Mouse (Mus musculus) ovary, adult 18-20 months (tissue): ENCODE results near the gene Ccdc182.

Experiments
- DNase-seq: peaks from one replicate; pipeline ENCODE4 v3.0.0; 2022; ENCODE audit warnings: low spot score, mixed read lengths

Gene Ccdc182

DNA sequence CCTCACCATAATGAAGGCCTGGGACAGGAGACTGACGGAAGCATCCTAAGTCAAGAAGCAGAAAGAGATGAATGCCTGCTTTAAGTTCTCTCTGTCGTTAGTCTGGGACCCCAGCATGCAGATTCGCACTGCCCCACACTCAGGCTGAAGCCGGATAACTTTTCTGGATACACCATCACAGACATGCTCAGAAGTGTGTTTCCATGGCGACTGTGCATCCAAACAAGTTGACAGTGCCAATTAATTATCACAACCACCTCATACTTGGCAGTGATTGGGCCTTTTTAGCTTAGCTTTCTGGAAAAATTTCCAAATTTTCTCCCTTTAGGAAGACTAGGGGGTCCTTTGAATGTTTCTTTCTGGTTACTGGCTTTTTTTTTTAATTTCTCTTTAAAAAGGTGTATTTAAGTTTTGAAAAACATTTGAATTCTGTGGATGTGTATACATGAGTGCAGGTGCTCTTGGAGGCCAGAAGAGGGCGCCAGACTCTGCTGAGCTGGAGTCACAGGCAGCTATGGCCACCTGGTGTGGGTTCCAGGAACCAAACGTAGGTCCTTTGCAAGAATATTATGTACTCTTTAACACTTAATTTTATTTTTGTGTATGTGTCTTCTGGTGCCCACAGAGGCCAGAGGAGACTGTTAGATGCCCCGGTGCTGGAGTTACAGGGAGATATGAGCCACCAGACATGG lies 12.3 kb upstream of the Ccdc182 start:
- DNase-seq: no peak

DNA sequence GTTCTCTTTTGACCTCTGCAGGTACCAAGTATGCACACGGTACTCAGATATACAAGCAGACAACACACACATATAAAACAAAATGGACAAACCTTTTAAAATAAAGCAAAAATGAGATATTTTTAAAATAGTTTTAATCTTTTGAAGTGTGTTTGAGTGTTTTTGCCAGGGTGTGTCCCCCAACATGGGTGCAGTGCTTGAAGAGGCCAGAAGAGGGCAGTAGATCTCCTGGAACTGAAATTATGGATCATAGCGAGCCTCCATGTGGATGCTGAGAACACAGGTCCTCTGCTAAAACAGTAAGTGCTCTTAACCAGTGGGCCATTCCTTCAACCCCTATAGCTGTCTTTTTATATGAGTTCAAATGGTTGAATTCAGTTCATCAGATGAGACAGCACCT lies 11.3 kb upstream of the Ccdc182 start:
- no peak for DNase-seq

DNA sequence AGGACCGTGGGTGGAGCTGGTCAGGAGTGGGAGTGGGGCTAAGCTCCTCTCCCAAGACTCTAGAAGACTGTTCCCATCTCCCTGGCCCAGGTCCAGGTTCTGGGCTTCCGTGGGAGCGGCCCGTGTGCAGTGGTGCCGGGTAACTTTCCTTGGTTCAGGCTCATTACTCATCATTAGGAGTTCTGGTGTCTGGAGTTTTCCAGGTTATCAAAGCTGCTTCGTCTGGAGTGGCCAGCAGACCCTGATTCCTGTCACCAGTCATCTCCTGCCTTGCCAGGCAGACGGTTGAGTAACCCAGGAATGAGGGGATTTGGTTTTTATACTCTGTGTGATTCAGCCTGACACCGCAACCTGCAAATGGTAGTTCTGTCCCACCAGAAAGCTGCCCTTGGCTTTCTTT lies 7.8 kb upstream of the Ccdc182 start:
- DNase-seq: no peak

DNA sequence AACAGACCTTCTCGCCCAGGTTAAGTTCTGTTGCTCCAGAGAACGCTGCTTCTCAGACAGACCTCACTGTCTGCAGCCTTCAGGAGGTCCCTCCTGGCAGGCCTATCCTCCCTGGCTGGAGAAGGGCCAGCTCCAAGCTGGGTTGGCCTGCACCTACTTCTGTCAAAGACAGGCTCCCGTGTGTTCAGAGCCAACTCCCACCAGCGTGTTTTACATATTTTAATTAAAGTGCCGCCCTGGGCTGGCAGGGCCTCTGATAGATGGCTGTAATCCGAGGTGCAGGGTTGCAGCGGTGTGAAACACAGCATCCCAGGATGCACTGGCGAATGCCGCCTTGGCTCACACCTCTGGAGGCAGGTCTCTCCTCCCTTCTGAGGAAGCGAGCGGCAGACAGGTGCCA lies 5.5 kb upstream of the Ccdc182 start:
- no peak for DNase-seq

DNA sequence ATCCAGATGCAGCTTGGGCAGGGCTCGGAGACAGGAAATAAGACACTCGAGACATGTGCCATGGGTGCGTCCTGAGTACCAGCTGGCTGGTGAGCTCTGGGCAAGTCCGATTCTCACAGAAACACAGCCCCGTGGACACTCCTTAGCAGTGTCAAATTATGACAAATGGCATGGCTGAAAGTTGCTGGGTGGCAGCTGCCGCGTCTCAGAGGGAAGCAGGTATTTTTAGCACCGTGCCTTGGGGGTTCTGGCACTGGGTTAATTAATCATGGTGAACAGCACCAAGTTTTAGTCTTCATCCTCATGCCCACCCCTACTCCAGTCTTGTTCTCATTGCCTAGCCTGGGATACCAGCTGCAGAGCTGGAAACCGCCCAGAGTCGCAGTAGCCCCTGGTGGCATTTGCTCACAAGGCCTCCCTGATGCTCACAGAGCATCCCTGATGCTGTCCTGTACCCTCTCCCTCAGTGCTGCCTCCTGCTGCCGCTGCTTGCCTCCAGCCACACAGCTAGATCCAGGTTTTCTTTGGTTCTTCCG lies 5.0 kb upstream of the Ccdc182 start:
- DNase-seq: no peak

DNA sequence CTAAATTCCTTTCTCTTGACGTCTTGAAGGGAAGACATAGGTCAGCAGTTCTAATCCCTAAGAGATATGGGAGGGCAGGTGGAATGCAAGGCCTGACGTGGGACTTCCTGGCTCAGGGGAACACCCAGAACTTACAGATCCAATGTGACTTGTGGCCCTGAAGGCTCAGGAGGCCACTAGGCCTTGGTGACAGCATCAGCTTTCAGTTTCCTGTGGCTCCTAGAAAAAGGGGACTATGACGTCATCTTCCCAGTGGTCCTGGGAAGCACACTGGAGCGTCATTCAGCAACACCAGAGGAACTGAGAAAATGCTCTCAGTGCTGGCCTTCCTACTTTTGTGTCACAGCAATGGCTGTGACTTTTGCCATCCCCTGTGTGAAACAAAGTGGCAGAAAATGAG lies 2.6 kb upstream of the Ccdc182 start:
- no peak for DNase-seq

DNA sequence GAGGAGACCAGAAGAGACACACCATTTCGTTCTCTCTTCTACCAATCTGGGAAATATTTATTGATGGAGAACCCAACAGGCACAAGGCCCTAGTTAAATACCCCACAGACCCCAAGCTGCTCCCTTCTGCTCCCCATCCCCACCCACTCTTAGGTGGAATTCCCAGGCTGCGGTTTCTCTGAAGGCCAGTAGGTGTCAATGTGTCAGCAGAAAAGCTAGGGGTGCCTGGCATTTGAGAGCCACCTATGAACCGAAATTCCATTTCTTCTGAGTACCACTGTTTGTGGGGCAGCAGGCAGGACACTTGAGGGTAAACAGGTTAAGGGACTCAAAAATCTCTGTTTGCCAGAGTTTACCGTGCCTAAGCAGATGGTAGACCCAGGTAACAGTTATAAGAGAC lies 2.2 kb upstream of the Ccdc182 start:
- DNase-seq: no peak

DNA sequence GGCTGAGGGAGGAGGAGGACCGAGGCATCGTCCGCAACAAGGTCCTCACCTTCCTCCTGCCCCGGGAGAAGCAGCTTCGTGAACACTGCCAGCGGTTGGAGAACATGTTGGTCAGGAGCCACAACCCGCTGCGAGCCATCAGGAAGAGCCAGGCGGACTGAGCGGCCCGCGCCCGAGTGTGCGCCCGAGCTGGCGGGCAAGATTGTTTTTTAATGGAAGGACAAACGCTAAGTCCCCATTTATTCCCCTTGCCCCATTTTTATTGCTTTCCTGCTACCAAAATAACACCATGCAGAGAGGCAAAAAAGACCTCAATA lies 494 bp downstream of the Ccdc182 start:
- DNase-seq: no peak

DNA sequence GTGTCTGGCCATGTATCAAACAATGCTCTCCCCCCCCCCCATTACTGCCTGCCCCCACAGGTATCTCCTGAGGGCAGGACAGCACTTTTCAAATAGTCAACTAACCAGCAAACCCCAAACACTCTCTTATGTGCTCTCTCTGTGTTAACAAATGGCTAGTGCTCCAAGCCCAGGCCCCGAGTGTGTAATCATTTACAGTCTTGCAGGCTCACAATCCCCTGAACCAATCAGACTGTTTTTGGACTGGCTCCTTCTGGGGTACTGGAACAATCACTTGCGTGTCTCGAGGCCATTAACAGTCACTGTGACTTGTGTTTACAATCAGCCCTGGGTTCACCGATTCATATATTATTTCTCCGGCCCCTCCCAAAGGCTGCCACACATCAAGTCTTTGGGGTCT lies 1.4 kb downstream of the Ccdc182 start:
- no peak for DNase-seq

DNA sequence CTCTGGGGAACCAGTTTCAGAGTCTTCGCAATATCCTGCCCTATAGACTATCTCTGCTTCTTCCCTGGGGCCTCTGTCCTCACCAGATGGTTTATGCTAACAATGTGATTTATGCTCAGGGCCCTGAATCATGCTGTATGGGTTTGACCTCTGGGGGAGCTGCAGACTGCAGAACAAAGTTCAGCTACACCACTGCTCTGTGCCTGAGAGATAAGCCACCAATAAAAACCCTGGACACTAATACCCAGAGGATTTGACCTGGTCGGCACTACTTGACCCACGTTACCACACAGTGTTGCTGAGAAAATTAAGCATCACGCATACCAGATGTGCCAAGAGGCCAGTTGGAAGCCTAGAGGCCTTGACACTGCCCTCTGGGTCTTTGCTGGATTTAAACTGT lies 3.7 kb downstream of the Ccdc182 start:
- no peak for DNase-seq

DNA sequence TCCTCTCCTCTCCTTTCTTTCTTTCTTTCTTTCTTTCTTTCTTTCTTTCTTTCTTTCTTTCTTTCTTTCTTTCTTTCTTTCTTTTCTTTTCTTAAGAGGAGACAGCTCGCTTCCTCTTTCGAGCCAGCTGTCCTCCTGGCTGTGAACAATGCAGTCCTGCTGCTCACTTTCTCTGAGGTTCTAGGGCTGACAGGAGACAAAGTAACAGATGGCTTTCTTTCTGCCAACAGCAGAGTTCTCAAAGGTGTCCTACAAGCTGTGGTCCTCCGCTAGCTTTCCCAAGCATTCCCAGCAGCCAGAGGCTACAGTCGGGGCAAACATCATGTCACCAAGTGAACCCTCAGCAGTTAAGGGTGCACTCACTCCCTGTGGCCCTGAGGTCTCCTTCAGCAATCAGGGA lies 5.5 kb downstream of the Ccdc182 start:
- DNase-seq: no peak

DNA sequence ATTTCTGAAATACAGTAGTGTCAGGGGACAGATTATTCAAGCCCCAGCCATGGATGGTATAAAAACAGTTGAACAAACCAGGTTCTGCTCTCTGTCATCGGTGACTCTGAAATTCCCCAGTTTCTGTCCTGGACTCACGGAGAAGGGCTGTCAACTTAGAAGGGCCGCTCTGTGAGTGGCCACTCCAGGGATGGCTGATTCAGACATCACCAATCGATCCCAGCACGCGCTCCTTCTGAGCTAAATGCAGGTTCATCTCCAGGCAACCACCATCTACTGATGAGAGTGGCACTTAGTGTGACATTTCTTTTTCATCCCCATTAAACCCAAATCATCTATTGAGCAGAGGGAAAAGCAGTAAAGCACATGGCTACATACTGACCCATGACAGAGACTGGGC lies 7.8 kb downstream of the Ccdc182 start:
- DNase-seq: no peak

DNA sequence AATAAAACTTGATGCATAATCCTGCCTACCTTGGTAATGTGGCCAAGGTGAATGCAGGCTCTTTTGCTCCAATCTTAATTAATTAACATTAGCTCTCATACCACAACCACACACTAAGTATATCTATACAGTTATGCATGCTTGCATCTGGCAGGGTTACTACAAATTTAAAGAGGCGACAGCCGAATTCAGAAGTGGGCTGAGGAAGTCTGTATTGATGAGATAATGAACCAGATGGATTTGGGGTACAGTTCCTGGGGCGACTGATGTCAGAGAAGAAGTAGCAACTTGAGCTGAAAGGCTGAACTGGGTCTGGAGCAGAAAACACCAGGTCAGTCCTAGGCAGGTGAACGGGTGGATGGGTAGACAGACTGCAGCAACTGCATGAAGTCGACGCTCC lies 11.9 kb downstream of the Ccdc182 start:
- no peak for DNase-seq

DNA sequence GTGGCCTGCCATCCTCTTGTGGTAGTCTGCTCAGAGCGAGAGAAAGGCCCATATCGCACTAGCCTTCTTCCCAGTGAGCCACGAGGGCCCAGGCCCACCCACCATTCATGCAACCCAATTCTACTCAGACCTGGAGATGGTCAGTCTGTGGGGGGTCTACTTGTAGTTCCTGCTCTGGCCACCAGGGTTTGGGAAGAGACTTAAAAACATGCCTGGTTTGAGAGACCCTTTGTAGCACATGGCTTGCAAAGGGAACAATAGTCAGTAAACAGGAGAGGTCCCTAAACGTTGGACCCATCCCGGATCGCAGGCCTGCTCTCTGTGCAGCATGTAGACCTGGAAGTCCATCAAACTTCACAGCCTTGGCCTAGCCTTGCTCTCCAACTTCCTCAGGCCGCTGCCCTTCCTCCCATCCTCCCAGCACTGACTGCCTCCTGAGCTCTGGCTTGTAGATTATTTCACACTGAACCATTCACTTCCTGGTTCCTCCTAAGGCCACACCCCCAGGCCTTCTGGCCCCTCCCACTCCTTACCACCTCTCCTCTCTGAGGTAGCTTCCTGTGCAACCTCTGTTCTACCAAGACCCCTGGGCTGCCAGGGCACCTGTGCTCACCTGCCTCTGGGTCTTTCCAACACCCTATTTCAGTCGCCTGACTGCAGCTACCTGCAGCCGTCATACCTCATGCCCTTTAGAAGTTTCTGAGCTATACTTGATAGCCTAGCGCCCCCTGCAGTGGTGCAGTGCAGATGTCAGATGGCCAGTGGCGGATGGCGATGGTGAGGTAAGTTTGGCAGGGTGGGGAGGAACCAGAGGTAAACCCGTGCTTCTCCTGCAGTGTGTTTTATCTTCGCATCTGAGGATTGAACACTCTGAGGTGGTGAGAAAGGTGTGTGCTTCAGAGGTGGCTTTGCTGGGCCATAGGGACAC lies 14.0 kb downstream of the Ccdc182 start:
- no peak for DNase-seq

DNA sequence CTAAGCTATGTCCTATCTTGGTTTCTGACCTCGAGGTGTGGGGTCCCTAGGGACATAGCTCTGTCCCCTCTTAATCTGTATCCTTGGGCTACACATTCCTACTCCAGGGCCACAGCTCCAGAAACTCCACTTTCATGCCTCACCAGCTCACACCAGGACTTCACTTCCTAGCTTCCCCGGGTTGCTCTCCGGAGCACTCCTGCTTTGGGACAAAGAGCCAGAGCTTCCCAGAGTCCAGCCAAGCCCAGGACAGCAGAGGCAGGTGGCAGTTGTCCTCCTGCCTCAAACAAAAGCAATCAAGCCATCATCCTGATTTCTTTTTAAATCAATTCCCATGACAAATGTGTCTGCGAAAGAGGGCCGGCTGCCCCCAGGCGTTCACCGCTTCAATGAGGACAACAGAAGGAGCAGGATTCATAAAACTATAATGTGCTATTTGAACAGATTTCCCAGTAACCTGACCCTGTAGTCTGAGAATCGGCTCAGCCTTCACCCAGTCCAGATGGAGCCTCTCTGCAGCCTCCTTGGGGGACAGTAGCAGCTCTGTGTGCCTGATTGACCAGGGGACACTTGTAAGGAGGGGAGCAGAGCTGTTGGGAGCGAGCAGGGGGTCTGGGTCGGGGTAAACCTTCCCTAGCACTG lies 15.3 kb downstream of the Ccdc182 start:
- no peak for DNase-seq

DNA sequence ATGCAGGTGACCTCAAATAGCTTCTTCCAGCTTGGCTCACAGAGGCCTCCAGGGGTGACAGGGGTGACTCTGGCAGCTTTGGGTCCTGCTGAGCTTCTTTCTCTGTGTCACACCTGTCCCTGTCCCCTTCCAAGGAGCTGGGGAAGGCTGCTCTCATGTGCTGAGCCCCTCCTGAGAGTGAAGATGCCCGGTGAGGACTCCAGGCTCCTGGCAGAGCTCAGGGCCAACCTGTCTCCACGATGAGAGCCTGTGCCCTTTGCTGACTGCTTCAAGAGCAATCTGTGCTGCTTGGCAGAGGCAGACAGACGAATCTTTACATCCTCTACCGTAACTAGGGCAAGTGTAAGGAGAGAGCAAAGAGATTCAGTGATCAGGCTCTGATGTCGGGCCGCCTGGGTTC lies 16.9 kb downstream of the Ccdc182 start:
- DNase-seq: no peak

DNA sequence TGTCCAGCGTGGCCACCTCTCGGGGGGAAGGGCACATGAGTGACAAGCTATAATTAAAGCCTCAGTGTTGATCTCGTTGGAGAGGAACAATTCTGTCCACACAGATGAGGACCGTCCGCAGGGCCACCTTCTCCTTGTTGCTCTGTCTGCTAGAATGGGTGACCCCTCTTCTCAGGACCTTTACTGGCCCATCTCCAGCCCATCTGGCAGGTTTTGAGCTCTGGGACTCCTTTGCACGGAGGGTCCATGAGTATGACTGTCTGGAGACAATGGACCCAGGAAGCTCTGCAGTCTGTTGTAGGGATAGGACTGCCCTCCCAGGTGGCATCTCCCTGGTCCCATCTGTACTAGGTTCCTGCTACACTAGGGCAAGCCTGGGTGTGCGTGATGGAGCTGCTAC lies 17.7 kb downstream of the Ccdc182 start:
- no peak for DNase-seq

DNA sequence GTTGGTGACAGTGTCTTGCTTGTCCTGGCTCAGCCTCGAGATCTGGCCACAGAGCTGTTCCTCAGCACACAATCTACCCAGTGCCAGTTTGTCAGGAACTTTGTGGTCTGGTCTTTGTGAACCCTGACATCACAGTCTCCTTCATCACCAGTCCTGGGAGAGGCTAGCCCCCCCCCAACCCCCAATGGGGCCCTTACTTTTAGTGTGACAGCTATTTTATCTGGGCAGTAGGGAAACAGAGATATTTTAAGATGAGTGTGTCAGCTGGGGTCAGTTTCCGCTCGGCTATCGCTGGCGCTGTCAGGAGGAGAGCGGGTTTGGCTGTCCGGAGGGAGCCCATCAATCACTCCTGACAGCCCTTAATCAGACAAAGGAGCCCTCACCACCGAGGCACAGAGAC lies 19.7 kb downstream of the Ccdc182 start:
- no peak for DNase-seq

DNA sequence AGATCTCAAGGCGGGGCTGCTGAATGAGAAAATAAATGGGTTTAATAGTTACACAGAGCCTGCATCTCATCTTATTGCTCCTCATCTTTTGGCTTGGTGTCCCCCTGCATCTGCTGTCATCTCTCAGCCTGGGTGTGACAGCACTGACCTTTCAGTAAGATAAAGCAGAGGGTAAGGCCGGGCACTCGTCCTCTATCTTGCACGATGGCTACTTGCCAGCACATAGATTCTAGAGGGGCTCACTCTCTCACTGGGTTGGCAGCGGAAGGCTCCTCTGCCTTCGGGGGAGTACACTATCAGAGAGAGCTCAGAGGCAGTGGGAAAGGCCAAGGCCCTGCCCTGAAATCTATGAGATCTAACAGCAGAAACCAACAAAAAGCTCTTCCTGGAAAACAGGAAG lies 20.6 kb downstream of the Ccdc182 start:
- DNase-seq: no peak

DNA sequence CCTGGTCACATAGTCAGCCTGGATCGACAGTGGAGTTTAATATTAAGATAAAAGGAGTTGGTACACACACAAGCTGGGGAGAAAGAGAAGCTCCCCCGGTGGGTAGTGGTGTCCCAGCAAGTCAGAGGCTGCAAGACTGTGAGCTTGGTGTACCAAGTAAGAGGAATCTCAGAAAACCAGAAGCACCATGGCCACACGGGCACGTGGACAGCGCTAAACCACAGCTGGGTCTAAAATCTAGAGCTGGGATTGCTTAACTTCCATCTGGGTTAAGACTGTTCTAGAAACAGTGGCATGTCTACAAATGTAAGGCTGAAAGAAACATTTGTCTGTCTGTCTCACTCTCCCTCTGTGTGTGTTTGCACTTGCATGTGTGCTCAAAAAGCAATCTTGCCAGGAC lies 21.5 kb downstream of the Ccdc182 start:
- DNase-seq: no peak

DNA sequence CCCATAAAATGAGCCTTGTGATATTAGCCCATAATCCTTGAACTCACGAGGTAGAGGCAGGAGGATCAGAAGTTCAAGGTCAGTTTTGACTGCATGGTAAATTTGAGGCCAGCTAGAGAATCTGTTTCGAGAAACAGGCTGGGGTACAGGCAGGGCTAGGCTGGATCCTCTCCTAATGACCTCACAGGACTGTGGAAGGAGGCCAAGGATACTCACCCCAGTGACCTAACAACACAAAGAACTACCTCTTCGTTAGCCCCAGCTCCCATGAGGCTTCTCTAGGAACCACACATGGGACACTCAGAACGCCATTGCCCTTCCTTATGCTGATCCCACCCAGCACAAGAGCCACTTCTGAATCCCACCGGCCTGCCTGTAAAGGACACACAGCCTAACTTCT lies 25.0 kb downstream of the Ccdc182 start:
- no peak for DNase-seq

DNA sequence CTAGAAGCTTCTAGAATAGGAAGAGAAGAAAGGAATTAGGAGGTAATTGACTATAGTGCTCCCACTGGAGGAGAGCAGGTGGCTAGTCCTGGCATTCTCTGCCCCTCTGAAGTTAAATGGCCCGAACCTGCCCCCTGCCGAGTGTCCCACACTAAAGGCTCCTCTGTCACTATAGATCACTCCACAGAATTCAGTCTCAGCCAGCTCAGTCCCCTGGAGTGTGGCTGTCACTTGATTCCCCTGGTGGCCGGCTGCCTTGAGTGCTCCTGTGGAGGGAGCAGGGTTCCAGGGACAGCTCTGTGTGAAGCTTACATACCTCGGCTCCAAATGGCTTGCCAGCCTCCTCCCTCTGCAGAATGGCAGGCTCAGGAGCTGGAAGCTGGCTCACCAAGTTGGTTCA lies 33.2 kb downstream of the Ccdc182 start:
- no peak for DNase-seq
